Mouse (Mus musculus) midbrain, embryonic 12.5 days (tissue): ENCODE measurements around the gene Mapk9. TPM values are rescaled to one million over a fixed set of nuclear protein-coding genes. Genes with fewer than 3 reads are reported as not detected.
A peak's percentile ranks its signal among the peaks of the same experiment; 100 is the strongest.

Source experiments
- ATAC-seq: fragments of 200-750 bp; cut with Nextera tagmentation; 2 replicates; pipeline ENCODE4 v1.8.0; 2017; ENCODE audit warnings: low read depth, moderate TSS enrichment, moderate library complexity; ENCODE audit not compliant: low FRiP score
- H3K27ac ChIP-seq: fragments of 300-500 bp; sonication (generic); replicated peaks from 2 replicates; pipeline ENCODE4 v1.5.1; 2016; ENCODE audit warnings: mild to moderate bottlenecking
- H3K27me3 ChIP-seq: fragments of 300-500 bp; sonication (generic); 2 replicates; pipeline ENCODE4 v1.6.1; 2016; ENCODE audit warnings: mild to moderate bottlenecking
- H3K36me3 ChIP-seq: fragments of 300-500 bp; sonication (generic); 2 replicates; pipeline ENCODE4 v1.6.1; 2016
- H3K4me1 ChIP-seq: fragments of 300-500 bp; sonication (generic); 2 replicates; pipeline ENCODE4 v1.6.1; 2016
- H3K4me2 ChIP-seq: fragments of 300-500 bp; sonication (generic); replicated peaks from 2 replicates; pipeline ENCODE4 v1.6.1; 2016; ENCODE audit warnings: mild to moderate bottlenecking, moderate library complexity
- H3K4me3 ChIP-seq: fragments of 300-500 bp; sonication (generic); 2 replicates; pipeline ENCODE4 v1.5.1; 2016; ENCODE audit warnings: mild to moderate bottlenecking
- H3K9ac ChIP-seq: fragments of 300-500 bp; sonication (generic); replicated peaks from 2 replicates; pipeline ENCODE4 v1.6.1; 2016; ENCODE audit warnings: mild to moderate bottlenecking, moderate library complexity
- H3K9me3 ChIP-seq: fragments of 300-500 bp; sonication (generic); 2 replicates; pipeline ENCODE4 v1.6.1; 2016; ENCODE audit warnings: mild to moderate bottlenecking
- WGBS: fragments of 180-500 bp; shearing (Covaris S2); methylation state at CpG from one replicate; pipeline ENCODE4 v1.1.7; 2016; 5-methylcytosine and 5-hydroxymethylcytosine counted together
- polyA plus RNA-seq: library from polyadenylated mRNA; unstranded; fragments of >200 nt; fragmentation: Nextera tagmentation; extraction: Ambion mirVana; gene quantifications from 2 replicates; pipeline ENCODE4 v1.2.1, GENCODE M21; 2016

Gene Mapk9
- polyA plus RNA-seq, 1 experiment from 2014 or later, result 45.9 TPM

DNA sequence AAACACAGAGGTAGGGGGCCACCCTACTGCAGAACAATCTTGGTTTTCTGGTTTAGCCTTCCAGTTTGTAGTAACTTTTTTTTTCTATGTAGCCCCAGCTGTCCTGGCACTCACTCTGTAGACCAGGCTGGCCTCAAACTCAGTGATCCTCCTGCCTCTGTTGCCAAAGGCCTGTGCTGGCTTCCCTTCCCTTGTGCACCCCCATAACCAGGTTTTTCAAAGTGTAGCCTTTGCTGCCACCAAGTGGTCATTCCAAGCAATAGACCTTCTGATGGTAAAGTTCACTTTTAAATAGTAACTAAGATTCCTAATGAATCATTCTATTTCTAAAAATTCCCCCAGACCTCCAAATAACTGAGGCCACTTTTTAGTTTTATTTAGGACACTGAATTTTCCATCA is 23.2 kb downstream of the Mapk9 start:
- Histone ChIP-seq H3K4me3 (no peak overlapping the region), H3K4me1 (no peaks in the 10 kb centered on the region), H3K27me3 (no peaks in the 10 kb centered on the region), H3K4me2 (no peak overlapping the region), H3K27ac (no peak overlapping the region), H3K36me3 (peaks cover 39% of the 10 kb centered on the region), H3K9ac (no peak overlapping the region), H3K9me3 (no peaks in the 10 kb centered on the region)
- peak; percentile 60; the same call in 1 of the 2 replicates for ATAC-seq

DNA sequence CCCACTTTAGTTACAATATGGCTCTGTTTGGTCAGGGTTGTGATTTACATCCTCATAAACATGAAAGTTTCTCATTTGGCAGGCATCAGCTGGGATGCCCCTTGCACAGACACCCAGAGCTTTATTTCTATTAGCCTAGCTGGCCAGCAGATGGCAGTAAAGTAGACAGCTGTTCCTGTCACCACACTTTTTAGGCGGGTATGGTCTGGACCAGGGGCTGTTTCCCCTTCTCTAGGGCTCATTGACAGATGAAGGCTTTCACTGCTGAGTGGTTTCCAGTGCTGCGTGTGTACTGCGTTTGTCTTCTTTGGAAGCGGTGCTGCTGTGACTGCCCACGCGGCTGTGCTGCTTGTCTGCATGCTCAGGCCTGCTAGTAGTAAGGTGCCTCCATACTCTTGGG is 25.4 kb downstream of the Mapk9 start:
- H3K4me1 ChIP-seq, result no peaks in the 10 kb centered on the region
- H3K9ac ChIP-seq, result no peak overlapping the region
- H3K27me3 ChIP-seq, result no peaks in the 10 kb centered on the region
- WGBS, result 64% methylated on average over 6 of the region's 6 CpGs
- H3K4me2 ChIP-seq, result no peak overlapping the region
- no peak for ATAC-seq
- no peak overlapping the region for H3K27ac ChIP-seq
- H3K36me3 ChIP-seq, result peaks cover 42% of the 10 kb centered on the region
- no peaks in the 10 kb centered on the region for H3K9me3 ChIP-seq
- H3K4me3 ChIP-seq, result no peak overlapping the region

GRCm38 (mm10) chr11:49872779-49873178 is 26.2 kb downstream of the Mapk9 start:
- peaks cover 36% of the 10 kb centered on the region for H3K36me3 ChIP-seq
- H3K9ac ChIP-seq, result no peak overlapping the region
- 0 out of 2 replicates have a peak, but pooled peaks cover 2% of the 10 kb centered on the region for H3K4me1 ChIP-seq
- 95% methylated on average over 6 of the region's 6 CpGs for WGBS
- H3K27me3 ChIP-seq, result no peaks in the 10 kb centered on the region
- H3K27ac ChIP-seq, result no peak overlapping the region
- no peaks in the 10 kb centered on the region for H3K9me3 ChIP-seq
- H3K4me3 ChIP-seq, result no peak overlapping the region
- H3K4me2 ChIP-seq, result no peak overlapping the region
- no peak for ATAC-seq

DNA sequence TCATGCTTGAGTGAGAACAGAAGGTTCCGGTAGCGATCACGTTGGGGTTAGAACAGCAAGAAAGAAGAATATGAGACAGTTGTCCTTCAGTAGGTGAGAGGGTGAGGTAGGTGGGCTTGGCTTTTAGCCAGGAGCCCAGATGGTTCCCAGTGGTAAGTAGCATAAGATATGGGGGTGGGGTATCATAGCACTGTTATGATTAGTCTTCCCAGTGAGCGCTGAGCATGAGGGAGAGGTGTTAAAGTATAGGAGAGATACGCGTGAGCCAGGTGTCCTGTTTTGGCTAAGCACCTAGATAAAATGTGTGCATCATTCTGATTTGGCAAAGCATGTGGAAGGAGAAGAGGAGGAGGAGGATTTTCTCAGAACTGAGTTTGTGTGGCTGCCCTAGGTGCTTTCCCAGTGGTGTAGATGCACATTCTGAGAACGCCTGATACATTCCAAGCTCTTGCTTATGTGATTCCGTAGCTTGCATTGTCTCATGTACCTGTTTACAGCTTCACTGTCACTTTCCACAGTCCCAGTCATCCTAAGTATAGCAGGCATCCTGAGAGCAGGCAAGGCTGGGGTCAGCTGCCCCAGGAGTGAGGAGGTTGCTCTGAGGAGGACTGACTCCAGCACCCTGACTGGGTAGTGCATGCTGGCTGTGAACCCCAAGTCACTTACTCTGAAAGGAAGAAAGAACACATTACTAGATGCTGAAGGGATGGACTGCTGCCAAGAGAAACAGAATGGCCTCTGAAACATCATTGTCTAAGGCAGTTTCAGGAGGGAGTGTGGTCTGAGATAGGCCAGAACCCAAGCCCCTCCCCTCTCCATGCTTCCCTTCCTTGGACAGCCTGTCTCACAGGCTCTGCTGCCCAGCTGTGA is 30.6 kb downstream of the Mapk9 start:
- Histone ChIP-seq H3K27me3 (no peaks in the 10 kb centered on the region), H3K4me2 (no peak overlapping the region), H3K36me3 (peaks cover 42% of the 10 kb centered on the region), H3K4me1 (0 out of 2 replicates have a peak, but pooled peaks cover 2% of the 10 kb centered on the region), H3K4me3 (no peak overlapping the region), H3K9me3 (no peaks in the 10 kb centered on the region), H3K9ac (no peak overlapping the region), H3K27ac (no peak overlapping the region)
- no peak for ATAC-seq
- 94% methylated on average over 8 of the region's 8 CpGs for WGBS

- Histone ChIP-seq H3K4me1 (peaks cover 5% of the 10 kb centered on the region; the same call in 1 of the 2 replicates), H3K27ac (no peak overlapping the region), H3K4me2 (no peak overlapping the region), H3K27me3 (no peaks in the 10 kb centered on the region), H3K36me3 (peaks cover 36% of the 10 kb centered on the region), H3K9ac (no peak overlapping the region), H3K4me3 (no peak overlapping the region), H3K9me3 (no peaks in the 10 kb centered on the region)
- 93% methylated on average over 3 of the region's 3 CpGs for WGBS
- ATAC-seq, result no peak
Observed at GRCm38 (mm10) chr11:49879950-49880642, 33.5 kb downstream of the Mapk9 start.

DNA sequence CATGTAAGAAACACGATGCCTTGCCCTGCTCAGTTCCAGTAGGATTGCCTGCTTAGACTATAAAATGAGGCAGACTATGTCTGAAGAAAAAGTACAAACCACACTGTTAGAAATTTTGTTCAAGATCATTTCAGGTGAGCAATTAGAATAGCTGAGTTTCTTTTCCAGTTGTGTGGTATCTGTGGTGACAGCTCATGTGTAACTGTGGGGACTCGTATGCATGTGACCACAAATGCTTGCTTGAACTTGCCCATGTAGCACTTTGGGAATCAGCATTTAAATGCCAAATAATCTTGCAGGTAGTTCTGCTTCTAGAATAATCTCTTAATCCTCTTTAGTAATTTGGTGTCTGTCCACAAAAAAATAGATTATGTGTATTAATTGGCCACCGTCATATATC is 36.8 kb downstream of the Mapk9 start:
- WGBS, result 94% methylated on average over 3 of the region's 3 CpGs
- no peak overlapping the region for H3K4me2 ChIP-seq
- H3K36me3 ChIP-seq, result peaks cover 29% of the 10 kb centered on the region
- H3K9ac ChIP-seq, result no peak overlapping the region
- no peaks in the 10 kb centered on the region for H3K9me3 ChIP-seq
- H3K4me1 ChIP-seq, result peaks cover 3% of the 10 kb centered on the region; the same call in 1 of the 2 replicates
- no peaks in the 10 kb centered on the region for H3K27me3 ChIP-seq
- no peak overlapping the region for H3K4me3 ChIP-seq
- no peak overlapping the region for H3K27ac ChIP-seq
- ATAC-seq, result no peak

GRCm38 (mm10) chr11:49888469-49888868 is 41.9 kb downstream of the Mapk9 start:
- no peak overlapping the region for H3K9ac ChIP-seq
- 89% methylated on average over 5 of the region's 5 CpGs for WGBS
- ATAC-seq, result no peak

DNA sequence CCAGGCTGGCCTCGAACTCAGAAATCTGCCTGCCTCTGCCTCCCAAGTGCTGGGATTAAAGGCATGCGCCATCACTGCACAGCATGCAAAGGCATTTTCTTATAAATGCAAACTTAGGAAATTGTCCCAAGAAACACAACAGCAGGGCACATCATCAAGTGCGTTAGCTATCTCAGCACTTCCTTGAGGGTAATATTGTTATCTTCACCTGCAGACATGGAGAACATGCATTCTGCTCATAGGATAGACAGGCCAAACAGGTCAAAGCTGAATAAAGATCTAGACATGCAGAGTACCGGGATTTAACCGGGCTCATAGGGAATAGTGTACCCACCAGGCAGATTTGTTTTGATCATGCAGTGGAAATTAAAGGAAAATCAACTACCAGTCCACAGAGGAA is 45.4 kb downstream of the Mapk9 start:
- 93% methylated on average over 5 of the region's 5 CpGs for WGBS
- H3K4me3 ChIP-seq, result no peak overlapping the region
- H3K4me2 ChIP-seq, result no peak overlapping the region
- H3K4me1 ChIP-seq, result no peaks in the 10 kb centered on the region
- no peak for ATAC-seq
- H3K36me3 ChIP-seq, result peaks cover 6% of the 10 kb centered on the region; the same call in 1 of the 2 replicates
- H3K9me3 ChIP-seq, result no peaks in the 10 kb centered on the region
- no peaks in the 10 kb centered on the region for H3K27me3 ChIP-seq
- H3K27ac ChIP-seq, result no peak overlapping the region
- no peak overlapping the region for H3K9ac ChIP-seq

More at GRCm38 (mm10) chr11:49888469-49888868, 41.9 kb downstream of the Mapk9 start:
- Histone ChIP-seq H3K9me3 (no peaks in the 10 kb centered on the region), H3K4me2 (no peak overlapping the region), H3K27me3 (no peaks in the 10 kb centered on the region), H3K4me1 (peaks cover 3% of the 10 kb centered on the region; the same call in 1 of the 2 replicates), H3K27ac (no peak overlapping the region), H3K4me3 (no peak overlapping the region), H3K36me3 (peaks cover 6% of the 10 kb centered on the region; the same call in 1 of the 2 replicates)

DNA sequence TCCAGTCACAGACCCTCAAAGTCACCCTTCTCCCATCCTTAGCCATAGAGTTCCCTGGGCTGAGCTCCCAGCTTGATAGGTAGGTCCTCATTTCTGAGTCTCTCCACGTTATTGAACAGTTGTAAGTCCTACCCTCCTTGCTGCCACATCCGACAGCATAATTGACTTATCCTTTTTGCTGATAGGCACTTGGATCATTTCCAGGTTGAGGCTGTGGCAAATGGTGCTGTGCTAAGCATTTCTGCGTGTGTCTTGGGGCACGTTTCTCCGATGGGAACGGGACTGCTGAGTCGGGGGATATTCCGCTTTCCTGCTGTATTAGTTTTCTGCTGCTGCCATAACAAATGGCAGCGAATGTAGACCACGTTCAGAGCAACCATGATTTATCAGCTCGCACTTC is 47.3 kb downstream of the Mapk9 start:
- WGBS, result 83% methylated on average over 11 of the region's 11 CpGs
- no peak for ATAC-seq
- H3K36me3 ChIP-seq, result peaks cover 6% of the 10 kb centered on the region; the same call in 1 of the 2 replicates
- no peaks in the 10 kb centered on the region for H3K27me3 ChIP-seq
- no peak overlapping the region for H3K9ac ChIP-seq
- no peak overlapping the region for H3K27ac ChIP-seq
- H3K9me3 ChIP-seq, result peaks cover 7% of the 10 kb centered on the region; the same call in 1 of the 2 replicates
- H3K4me3 ChIP-seq, result no peak overlapping the region
- H3K4me2 ChIP-seq, result no peak overlapping the region
- H3K4me1 ChIP-seq, result no peaks in the 10 kb centered on the region

DNA sequence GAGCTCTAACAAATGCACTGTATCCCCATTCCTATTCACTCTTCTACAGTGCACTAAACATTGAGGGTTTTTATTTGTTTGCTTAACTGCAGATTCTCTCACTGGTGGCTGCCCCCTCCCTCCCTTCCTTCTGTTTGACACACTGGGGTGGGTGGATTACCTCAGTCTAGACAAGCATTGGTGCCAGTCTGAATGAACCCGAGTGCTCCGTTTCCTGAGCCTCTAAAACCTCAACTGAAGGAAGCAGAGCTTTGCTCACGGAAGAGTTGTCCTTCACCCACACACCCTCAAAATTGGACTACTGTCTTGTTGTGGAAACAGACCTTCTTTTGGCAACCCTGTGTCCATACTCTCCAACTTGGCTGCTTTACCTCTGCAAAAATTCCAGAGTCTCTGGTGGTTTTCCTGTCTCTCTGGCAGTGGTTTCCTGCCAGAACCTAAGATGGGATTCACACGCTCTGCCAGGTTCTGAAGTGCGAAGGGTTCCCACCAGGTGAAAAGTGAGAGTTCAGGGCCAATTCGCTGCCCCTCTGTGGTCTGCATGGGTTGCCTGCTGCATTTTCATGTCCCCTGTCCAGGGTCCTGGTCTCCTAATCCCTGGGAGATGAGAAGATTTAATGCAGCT is 49.5 kb downstream of the Mapk9 start:
- ATAC-seq, result no peak
- no peak overlapping the region for H3K27ac ChIP-seq
- H3K9ac ChIP-seq, result no peak overlapping the region
- no peaks in the 10 kb centered on the region for H3K4me1 ChIP-seq
- H3K4me3 ChIP-seq, result no peak overlapping the region
- H3K4me2 ChIP-seq, result no peak overlapping the region
- WGBS, result 62% methylated on average over 6 of the region's 6 CpGs
- H3K36me3 ChIP-seq, result no peaks in the 10 kb centered on the region
- peaks cover 7% of the 10 kb centered on the region; the same call in 1 of the 2 replicates for H3K9me3 ChIP-seq
- H3K27me3 ChIP-seq, result peaks cover 16% of the 10 kb centered on the region

GRCm38 (mm10) chr11:49900043-49900442 is 53.5 kb downstream of the Mapk9 start:
- Histone ChIP-seq H3K4me3 (no peak overlapping the region), H3K4me1 (peaks cover 10% of the 10 kb centered on the region; the same call in 1 of the 2 replicates), H3K27me3 (peaks cover 40% of the 10 kb centered on the region), H3K9ac (no peak overlapping the region), H3K36me3 (no peaks in the 10 kb centered on the region), H3K27ac (no peak overlapping the region), H3K9me3 (peaks cover 7% of the 10 kb centered on the region; the same call in 1 of the 2 replicates), H3K4me2 (no peak overlapping the region)
- WGBS, result 80% methylated on average over 6 of the region's 6 CpGs
- ATAC-seq, result no peak
